Mouse (Mus musculus): ENCODE data around the gene 1810009A15Rik.

Gene 1810009A15Rik

DNA sequence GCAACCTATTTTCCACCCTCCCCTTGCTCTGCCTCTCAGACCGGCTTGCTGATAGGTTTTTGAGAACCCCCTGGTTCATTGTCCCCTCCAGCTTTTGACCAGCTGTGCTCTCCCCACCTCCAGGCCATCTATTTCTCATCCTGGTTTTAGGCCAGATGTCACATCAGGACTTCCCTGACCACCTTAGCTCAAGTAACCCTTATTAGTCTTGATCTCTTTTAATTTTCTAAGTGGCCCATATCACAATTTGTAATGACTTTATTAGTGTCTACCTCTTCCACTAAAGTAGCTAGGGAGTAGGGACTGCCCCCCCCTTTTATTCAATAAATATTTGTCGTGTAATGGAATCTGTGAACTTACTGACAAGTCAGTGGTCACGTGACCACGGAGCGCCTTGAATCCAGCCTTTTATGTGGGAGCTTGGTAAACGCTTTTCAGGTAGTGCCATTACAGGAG lies 32.2 kb downstream of the 1810009A15Rik start:
- peak; percentile 80 for DNase-seq (ENCODE audit: low read depth)

DNA sequence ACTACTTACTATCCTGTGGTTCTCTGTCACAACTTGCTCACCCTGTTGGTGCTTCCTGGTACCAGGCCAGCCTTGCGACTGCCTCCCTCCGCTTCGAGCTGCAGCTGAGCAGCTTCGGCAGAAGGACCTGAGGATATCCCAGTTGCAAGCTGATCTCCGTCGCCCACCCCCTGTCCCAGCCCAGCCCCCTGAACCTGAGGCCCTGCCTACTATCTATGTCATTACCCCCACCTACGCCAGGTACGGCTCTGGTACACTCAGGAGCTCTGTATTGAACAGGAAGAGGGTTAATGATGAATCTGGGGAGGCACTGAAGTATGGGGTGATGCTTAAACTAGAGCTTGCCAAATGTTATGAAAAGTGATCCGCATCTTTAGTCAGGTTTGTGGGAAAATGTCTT lies 33.1 kb downstream of the 1810009A15Rik start:
- peak; percentile 35 for DNase-seq (ENCODE audit: low read depth)

DNA sequence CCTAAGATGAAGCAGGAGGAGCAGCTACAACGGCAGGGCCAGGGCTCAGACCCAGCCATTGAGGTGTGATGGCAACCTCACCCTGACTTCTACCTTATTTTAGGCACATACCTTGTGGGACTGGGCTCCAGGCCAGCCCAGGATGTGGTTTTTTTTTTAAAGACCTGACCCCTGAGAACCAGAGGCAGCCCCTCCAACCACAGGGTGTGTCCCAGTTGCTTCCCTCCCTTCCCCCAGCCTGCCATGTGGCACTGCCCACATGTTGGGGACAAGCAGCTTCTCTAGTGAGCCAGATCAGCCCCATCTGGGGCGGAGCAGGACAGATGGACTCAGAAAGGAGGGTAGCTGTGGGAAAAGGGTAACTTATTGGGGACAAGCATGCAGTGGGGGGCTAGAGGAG lies 38.1 kb downstream of the 1810009A15Rik start:
- DNase-seq (ENCODE audit: low read depth): no peak

DNA sequence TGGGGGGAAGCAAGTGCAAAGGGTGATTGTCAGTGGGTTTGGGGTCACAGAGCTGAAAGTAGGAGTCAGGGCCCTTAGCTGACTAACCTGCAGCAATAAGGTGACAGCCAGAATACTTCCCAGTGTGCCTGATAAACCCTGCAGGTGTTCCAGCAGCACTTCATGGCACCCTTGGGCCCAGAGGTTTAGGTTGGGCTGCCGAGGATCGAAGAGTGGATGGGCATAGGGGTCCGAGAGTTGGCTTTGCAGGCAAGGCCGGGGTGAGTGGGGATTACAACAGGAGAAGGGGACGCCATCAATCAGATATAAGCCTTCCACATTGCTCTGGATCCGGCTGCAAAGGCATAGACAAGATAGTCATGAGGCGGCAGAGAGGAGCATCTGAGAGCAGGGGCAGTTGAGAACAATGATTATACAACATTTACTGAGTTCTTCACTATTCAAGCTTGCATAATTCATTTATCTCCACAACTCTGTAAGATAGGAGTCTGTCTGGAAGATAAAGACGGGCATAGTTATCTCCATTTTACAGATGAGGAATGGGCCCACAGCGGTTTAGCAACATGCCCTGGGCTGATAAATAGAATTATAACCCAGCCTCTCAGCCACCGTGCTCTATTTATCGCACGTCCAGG lies 39.4 kb downstream of the 1810009A15Rik start:
- no peak for DNase-seq (ENCODE audit: low read depth)

DNA sequence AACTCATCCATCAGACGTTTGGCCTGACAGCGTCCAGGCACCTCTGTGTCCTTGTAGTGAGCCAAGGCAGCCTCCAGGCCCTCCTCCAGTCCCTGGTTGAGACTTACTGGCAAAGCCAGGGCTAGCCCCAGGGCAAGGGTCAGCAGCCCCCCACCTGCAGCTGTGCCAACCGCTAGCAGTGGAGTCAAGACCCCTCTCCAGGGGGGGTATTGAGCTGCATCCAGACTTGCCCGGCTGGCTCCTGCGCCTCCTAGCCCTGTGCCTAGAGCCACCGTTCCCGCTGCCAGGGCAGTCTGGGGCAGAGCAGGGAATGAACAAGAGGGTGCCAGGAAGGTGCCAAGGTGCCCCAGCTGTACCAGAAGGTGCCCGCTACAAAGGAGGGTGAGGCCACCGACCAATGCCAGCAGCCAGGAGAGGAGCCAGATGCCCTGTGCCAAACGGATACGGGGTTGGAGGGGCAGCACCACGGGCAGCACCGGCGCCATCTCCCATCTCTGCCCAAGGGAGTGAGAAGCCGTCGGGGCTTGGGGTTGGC lies 40.1 kb downstream of the 1810009A15Rik start:
- DNase-seq (ENCODE audit: low read depth): no peak

DNA sequence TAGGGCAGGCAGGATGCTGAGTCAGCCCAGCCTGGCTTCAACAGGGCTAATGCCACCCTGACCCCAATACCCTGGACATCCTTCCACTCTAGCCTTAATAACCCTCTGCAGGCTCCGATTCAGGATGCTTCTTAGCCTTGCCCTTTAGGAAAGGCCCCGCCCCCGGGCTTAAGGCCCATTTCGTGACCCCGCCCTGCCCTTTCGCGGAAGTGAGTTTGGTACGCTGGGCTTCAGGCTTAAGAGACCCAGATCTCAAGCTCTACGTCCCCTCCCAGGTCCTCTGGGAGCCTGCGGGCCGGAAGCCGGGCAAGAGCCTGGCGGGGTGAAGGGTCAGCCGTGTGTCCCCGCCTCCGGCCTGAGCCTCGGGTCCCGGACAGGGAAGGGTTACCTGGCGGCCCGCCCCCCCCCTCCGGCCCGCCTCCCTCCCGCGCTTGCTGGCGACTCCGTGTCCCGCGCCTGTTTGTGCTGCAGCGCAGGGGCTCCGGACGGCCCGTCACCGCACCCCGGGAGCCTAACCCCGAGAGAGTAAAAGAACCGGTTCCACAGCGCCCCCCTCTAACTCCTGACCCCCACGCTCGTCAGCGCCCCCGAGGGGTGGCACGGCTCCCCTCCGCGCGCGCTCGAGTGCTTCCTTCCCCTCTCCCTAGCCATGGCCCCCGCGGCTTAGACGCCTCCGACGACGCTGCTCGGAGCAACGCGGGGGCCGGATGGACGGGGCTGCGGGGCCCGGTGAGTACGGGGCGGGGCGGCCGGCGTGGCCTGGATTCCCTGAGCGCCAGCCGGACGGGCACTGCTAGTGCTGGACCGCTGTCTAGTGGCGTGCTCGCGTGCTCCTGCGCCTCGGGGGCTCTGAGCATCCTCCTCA lies 40.8 kb downstream of the 1810009A15Rik start, which contains the start of the genes Rom1 and Eml3:
Gene Rom1 (minus strand): TSS at position 133 of the 865 bp plus-strand sequence.
Gene Eml3 (plus strand): TSS at position 329 of the 865 bp plus-strand sequence.
- peak; percentile 84 for DNase-seq (ENCODE audit: low read depth)

DNA sequence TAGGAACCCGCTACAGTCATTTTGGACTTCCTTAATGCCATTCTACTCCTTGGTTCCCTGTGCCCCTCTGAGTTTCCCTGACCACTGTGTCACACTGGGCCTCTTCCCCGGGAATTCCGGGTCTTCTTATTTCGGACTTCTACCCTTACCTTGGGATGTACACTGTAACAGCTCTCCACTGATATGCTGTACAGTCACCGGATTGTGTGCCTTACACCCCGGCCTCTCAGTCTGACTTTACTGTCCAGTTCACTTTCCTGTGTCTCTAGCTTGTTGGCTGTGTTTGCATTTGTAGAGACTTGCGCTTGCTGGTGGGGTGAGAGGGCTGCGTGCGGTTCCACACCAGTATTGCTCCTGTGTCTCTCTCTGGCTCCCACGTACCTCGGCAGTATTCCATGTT lies 41.5 kb downstream of the 1810009A15Rik start:
- no peak for DNase-seq (ENCODE audit: low read depth)

DNA sequence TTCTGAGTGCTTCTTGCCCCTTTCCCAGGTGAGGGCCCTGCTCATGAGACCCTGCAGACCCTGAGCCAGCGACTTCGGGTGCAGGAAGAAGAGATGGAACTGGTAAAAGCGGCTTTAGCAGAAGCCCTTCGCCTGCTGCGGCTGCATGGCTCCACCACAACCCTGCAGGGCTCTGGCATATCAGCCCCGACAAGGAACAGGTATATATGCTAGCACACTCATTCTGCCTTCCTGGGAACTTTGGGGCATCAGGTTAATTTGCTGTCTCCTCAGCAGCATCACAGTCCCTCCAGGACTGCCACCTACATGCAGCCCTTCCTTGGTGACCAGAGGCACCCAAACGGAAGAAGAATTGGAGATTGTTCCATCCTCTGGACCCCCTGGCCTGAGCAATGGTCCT lies 42.1 kb downstream of the 1810009A15Rik start:
- no peak for DNase-seq (ENCODE audit: low read depth)

DNA sequence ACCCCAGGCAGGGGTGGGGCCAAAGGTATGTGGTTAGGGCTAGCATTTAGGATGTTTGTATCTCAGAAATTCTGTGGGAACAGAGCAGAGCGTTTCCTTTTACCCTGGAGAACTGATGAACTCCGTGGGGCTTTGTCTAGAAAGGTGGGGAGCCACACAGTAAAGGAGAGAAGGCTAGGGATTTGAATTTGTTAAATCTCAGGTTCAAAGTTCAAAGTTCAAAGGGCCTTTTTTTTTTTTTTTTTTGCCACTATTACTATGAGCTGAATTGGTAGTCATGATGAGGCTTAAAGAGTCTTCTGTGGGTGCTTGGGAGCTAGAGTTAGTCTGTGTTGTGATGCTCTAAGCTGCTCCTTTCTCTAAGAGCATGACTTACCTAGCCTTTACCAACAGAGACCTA lies 48.1 kb downstream of the 1810009A15Rik start:
- DNase-seq (ENCODE audit: low read depth): no peak

Data from naive thymus-derived CD4-positive, alpha-beta T cell, adult 2 months (primary cell).